Mouse (Mus musculus) hindbrain, embryonic 14.5 days (tissue): ENCODE measurements around the gene Fut2. TPM values are rescaled to one million over a fixed set of nuclear protein-coding genes. Genes with fewer than 3 reads are reported as not detected.

Source experiments
- ATAC-seq: fragments of 200-750 bp; cut with Nextera tagmentation; 2 replicates; pipeline ENCODE4 v1.8.0; 2017; ENCODE audit warnings: moderate number of reproducible peaks, mild to moderate bottlenecking, moderate TSS enrichment, moderate library complexity; ENCODE audit not compliant: low FRiP score
- DNase-seq: peaks from one replicate; pipeline ENCODE4 v3.0.0-alpha.2; 2015; ENCODE audit warnings: low spot score
- H3K27ac ChIP-seq: fragments of 300-500 bp; sonication (generic); 2 replicates; pipeline ENCODE4 v1.5.1; 2014; ENCODE audit warnings: mild to moderate bottlenecking, moderate library complexity
- H3K27me3 ChIP-seq: fragments of 300-500 bp; sonication (generic); 2 replicates; pipeline ENCODE4 v1.6.1; 2014; ENCODE audit warnings: mild to moderate bottlenecking, low read length, mixed read lengths; ENCODE audit not compliant: control insufficient read depth, insufficient read depth
- H3K36me3 ChIP-seq: fragments of 300-500 bp; sonication (generic); replicated peaks from 2 replicates; pipeline ENCODE4 v1.6.1; 2014; ENCODE audit not compliant: control insufficient read depth, insufficient read depth
- H3K4me1 ChIP-seq: fragments of 300-500 bp; sonication (generic); replicated peaks from 2 replicates; pipeline ENCODE4 v1.6.1; 2014; ENCODE audit warnings: antibody characterized with exemption, low read length, mixed read lengths; ENCODE audit not compliant: control insufficient read depth, insufficient read depth
- H3K4me2 ChIP-seq: fragments of 300-500 bp; sonication (generic); replicated peaks from 2 replicates; pipeline ENCODE4 v1.6.1; 2014; ENCODE audit warnings: mild to moderate bottlenecking, moderate library complexity
- H3K4me3 ChIP-seq: fragments of 300-500 bp; sonication (generic); replicated peaks from 2 replicates; pipeline ENCODE4 v1.5.1; 2014; ENCODE audit warnings: mild to moderate bottlenecking, low read length
- H3K9ac ChIP-seq: fragments of 300-500 bp; sonication (generic); 2 replicates; pipeline ENCODE4 v1.6.1; 2014
- H3K9me3 ChIP-seq: fragments of 300-500 bp; sonication (generic); 2 replicates; pipeline ENCODE4 v1.6.1; 2016; ENCODE audit warnings: low read length; ENCODE audit not compliant: control insufficient read depth
- WGBS: fragments of 180-500 bp; shearing (Covaris S2); extraction: QIAGEN DNeasy Blood & Tissue Kit; methylation state at CpG from one replicate; pipeline ENCODE4 v1.1.7; 2014; 5-methylcytosine and 5-hydroxymethylcytosine counted together
- polyA plus RNA-seq: library from polyadenylated mRNA; unstranded; fragments of >200 nt; fragmentation: Nextera tagmentation; extraction: Ambion mirVana; gene quantifications from 2 replicates; pipeline ENCODE4 v1.2.1, GENCODE M21; 2014

Gene Fut2
- polyA plus RNA-seq, 1 experiment from 2014 or later: 0.11 TPM

DNA sequence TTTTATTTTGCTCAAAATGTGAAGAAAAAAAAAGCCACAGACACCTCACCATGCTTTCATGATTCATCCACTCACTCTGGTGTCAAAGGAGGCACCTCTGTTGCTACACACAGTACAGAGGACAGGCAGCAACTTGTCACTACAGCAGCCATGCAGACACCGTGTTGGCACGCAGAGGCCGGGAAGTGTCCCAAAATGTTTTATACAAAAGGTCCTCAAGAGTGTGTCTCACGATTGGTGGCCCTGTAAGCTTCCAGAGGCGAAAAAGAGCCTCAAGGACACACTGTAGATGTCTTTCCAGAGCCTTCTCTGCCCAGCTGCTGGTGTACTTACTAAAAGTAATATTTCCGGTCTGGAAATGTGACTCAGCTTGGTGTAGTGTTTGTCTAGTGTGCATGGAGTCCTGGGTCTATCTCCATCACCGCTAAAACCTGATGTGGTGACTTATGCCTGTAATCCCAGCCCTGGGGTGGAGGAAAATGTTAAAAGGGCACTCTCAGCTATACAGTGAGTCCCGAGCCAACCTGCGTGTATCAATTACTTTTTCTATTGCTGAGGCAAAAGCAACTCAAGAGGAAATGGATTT, 60.4 kb downstream of the Fut2 start:
- Histone ChIP-seq H3K4me3 (no peak overlapping the region), H3K4me1 (no peaks in the 10 kb centered on the region), H3K9me3 (no peaks in the 10 kb centered on the region), H3K4me2 (no peak overlapping the region), H3K27ac (no peak overlapping the region), H3K27me3 (no peaks in the 10 kb centered on the region), H3K9ac (no peak overlapping the region), H3K36me3 (no peaks in the 10 kb centered on the region)
- 86% methylated on average over 9 of the region's 9 CpGs for WGBS
- DNase-seq: no peak
- no peak for ATAC-seq

DNA sequence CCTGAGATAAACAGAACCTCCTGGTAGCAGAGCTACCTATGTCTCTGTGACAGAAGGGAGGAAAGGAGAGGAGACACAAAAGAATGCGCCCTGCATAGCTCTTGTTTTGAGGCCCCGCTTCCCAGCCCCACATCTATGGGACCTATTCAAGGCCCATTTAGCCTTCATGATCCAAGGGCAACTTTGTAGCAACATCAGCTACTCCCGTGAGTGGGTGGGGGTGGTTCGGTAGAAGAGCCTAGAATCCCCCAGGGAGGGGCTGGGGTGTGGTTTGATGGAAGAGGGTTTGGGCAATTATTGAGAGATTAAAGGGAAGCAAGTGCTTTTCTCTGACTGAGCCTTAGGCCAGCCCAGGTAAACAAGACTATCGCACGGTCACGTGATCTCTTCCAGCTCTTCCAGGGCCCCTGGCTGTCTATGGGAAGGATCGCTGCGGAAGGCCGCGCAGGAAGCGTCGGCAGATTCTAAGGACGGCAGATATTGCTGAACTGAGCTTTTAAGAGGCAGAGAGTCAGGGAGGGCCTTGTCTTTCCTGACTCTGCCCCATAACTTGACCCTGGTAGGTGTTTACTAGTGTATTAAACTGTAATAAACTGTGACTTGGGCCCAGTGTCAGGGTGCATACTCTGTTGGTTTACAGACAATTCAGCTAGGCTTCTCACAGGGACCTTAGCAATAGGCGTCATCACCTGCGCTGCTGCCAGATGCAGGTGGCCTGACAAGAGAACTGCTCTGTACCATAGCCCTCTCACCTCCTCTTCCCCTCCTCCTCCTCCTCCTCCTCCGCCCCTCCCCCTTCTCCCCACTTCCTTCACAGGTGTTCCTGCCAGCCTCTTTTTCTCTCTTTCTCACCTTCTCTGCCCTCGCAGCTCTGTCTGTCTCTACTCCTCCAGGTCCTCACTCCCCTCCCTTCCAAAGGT, 67.0 kb downstream of the Fut2 start:
- Histone ChIP-seq H3K27me3 (no peaks in the 10 kb centered on the region), H3K9ac (no peak overlapping the region), H3K9me3 (no peaks in the 10 kb centered on the region), H3K4me3 (no peak overlapping the region), H3K36me3 (no peaks in the 10 kb centered on the region), H3K4me2 (no peak overlapping the region), H3K27ac (no peak overlapping the region), H3K4me1 (no peaks in the 10 kb centered on the region)
- ATAC-seq (no peak), DNase-seq (no peak)
- 51% methylated on average over 18 of the region's 18 CpGs for WGBS

Other genes with a start within 250 kb of the Fut2 start
- 1.2 and 2.0 TPM in 2 replicates for gene Lhb, start 245.6 kb downstream of the Fut2 start, polyA plus RNA-seq
- gene Gys1, start 231.6 kb downstream of the Fut2 start, polyA plus RNA-seq: 17.8 and 21.6 TPM in 2 replicates
- 83.9 and 93.5 TPM in 2 replicates for gene Ruvbl2, start 228.3 kb downstream of the Fut2 start, polyA plus RNA-seq
- 4,936 and 5,483 TPM in 2 replicates for gene Ftl1, start 206.5 kb downstream of the Fut2 start, polyA plus RNA-seq
- gene Bax, start 199.5 kb downstream of the Fut2 start, polyA plus RNA-seq: 182 and 190 TPM in 2 replicates
- gene Tulp2, start 184.5 kb downstream of the Fut2 start, polyA plus RNA-seq: 0.13 and 0.35 TPM in 2 replicates
- not detected in 2 replicates for gene Gm45808, start 179.6 kb downstream of the Fut2 start, polyA plus RNA-seq
- gene Dhdh, start 177.6 kb downstream of the Fut2 start, polyA plus RNA-seq: 2.8 and 3.6 TPM in 2 replicates
- 121 and 122 TPM in 2 replicates for gene Nucb1, start 156.0 kb downstream of the Fut2 start, polyA plus RNA-seq
- 12.9 and 13.0 TPM in 2 replicates for gene Ppp1r15a, start 140.1 kb downstream of the Fut2 start, polyA plus RNA-seq
- 1.4 and 2.3 TPM in 2 replicates for gene Plekha4, start 140.1 kb downstream of the Fut2 start, polyA plus RNA-seq
- 0.25 TPM in 1 of 2 replicates, not detected in the other for gene Hsd17b14, start 111.5 kb downstream of the Fut2 start, polyA plus RNA-seq
- gene Bcat2, start 96.2 kb downstream of the Fut2 start, polyA plus RNA-seq: 17.4 and 19.0 TPM in 2 replicates
- gene Fgf21, start 50.9 kb downstream of the Fut2 start, polyA plus RNA-seq: not detected in 2 replicates
- gene Fut1, start 49.1 kb downstream of the Fut2 start, polyA plus RNA-seq: not detected in 2 replicates
- not detected in 2 replicates for gene Izumo1, start 44.6 kb downstream of the Fut2 start, polyA plus RNA-seq
- 17.2 and 18.3 TPM in 2 replicates for gene Rasip1, start 38.9 kb downstream of the Fut2 start, polyA plus RNA-seq
- gene Mamstr, start 26.4 kb downstream of the Fut2 start, polyA plus RNA-seq: 3.0 and 3.1 TPM in 2 replicates
- 1.0 and 1.3 TPM in 2 replicates for gene Ntn5, start 17.6 kb upstream of the Fut2 start, polyA plus RNA-seq
- 0.22 and 0.40 TPM in 2 replicates for gene Sec1, start 28.0 kb upstream of the Fut2 start, polyA plus RNA-seq
- gene Car11, start 33.4 kb upstream of the Fut2 start, polyA plus RNA-seq: 28.2 and 29.0 TPM in 2 replicates
- gene Dbp, start 38.7 kb upstream of the Fut2 start, polyA plus RNA-seq: 3.5 and 3.9 TPM in 2 replicates
- 578 and 674 TPM in 2 replicates for gene Rpl18, start 49.1 kb upstream of the Fut2 start, polyA plus RNA-seq
- gene Sphk2, start 51.6 kb upstream of the Fut2 start, polyA plus RNA-seq: 16.7 and 20.0 TPM in 2 replicates
- 0.17 TPM in 1 of 2 replicates, not detected in the other for gene Fam83e, start 54.8 kb upstream of the Fut2 start, polyA plus RNA-seq
- not detected in 2 replicates for gene Spaca4, start 59.4 kb upstream of the Fut2 start, polyA plus RNA-seq
- gene Lmtk3, start 117.3 kb upstream of the Fut2 start, polyA plus RNA-seq: 20.9 and 23.6 TPM in 2 replicates
- 5.2 and 7.3 TPM in 2 replicates for gene Sult2b1, start 118.3 kb upstream of the Fut2 start, polyA plus RNA-seq
- gene Cyth2, start 148.2 kb upstream of the Fut2 start, polyA plus RNA-seq: 237 and 242 TPM in 2 replicates
- 1.3 TPM in 2 replicates for gene Kcnj14, start 158.4 kb upstream of the Fut2 start, polyA plus RNA-seq
- gene Grwd1, start 164.6 kb upstream of the Fut2 start, polyA plus RNA-seq: 37.6 and 42.6 TPM in 2 replicates
- gene Kdelr1, start 206.4 kb upstream of the Fut2 start, polyA plus RNA-seq: 90.3 and 96.6 TPM in 2 replicates
- 4.3 and 4.4 TPM in 2 replicates for gene Grin2d, start 212.0 kb upstream of the Fut2 start, polyA plus RNA-seq
- gene Syngr4, start 230.3 kb upstream of the Fut2 start, polyA plus RNA-seq: 0.39 and 0.40 TPM in 2 replicates
- 4.3 and 5.6 TPM in 2 replicates for gene Tmem143, start 230.5 kb upstream of the Fut2 start, polyA plus RNA-seq